Mouse (Mus musculus) left cerebral cortex, postnatal 4 days (tissue): ENCODE data around the gene Bhlhe41. TPM values are rescaled to one million over a fixed set of nuclear protein-coding genes. Genes with fewer than 3 reads are reported as not detected.
A peak's percentile ranks its signal among the peaks of the same experiment; 100 is the strongest.

ENCODE experiments used
- DNase-seq: peaks from one replicate; pipeline ENCODE4 v3.0.0-alpha.2; 2022
- intact Hi-C: fragments of 180-260 bp; cut with DNase I; formaldehyde crosslinking; loops from one replicate; pipeline ENCODE4 v1.15.1; 2025
- total RNA-seq, 2 experiments: library from RNA; stranded (reverse); gene quantifications; 2 replicates each; pipeline ENCODE4 v1.2.3; 2021

Bhlhe41 gene
- total RNA-seq, 2 experiments from 2014 or later: 5.2 to 6.0 TPM

DNA sequence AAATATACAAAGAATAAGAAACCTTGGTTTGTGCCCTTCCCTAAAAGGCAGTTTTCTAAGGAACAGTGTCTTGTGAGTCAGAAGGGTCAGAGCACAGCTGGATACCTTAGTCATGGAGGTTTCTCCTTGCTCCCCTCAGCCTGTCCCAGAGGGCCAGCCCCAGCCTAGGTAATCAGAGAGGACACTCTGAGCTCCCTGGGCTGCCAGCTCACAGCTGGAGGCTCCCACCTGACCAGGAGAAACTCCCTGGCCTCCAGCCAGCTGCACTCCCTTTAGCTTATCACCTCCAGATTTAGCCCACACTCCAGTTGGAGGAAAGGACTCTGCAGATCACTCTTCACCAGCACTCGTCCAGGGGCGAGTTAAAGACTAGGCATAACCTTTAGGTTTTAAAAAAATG is 14.6 kb downstream of the Bhlhe41 start:
- intact Hi-C loops: no loop called here
- no peak for DNase-seq

DNA sequence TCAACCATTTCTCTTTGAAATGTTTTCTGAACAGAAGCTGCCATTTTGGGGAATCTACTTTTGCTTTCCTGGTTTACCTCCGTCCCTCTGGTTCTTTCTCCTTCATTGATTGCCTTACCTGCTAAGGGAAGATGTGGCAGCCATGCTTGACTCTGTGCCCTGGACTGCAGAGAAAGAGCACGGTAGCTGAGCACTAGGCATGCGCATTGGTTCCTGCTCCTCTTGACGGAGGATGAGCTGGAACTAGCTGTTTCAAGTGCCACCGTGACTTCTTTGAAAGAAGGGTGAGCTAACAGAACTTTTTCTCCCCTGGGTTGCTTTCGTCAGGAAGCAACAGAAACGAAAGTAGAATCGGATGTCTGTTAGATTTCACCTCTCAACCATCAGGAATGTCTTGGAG is 17.7 kb downstream of the Bhlhe41 start:
- intact Hi-C loops: no loop called here
- DNase-seq: no peak

DNA sequence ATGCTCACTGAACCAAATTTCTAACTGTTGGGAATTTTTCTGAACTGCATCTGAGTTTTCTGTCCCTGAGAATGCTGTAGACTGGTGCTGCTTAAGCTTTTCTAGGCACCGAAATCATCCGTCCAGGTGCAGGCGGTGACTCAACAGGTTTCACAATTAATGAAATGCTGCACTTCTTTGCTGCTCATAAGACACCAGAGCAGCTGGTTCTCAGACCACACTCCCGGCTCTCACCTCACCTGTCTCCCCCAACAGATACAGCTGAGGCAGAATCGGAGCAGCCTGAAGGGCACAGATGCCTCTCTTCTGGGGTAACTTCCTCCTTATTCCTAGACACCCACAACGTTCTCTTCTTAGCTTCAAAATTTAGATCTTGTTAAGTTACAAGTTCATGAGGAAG is 18.4 kb downstream of the Bhlhe41 start:
- DNase-seq: no peak
- intact Hi-C loops: no loop called here

DNA sequence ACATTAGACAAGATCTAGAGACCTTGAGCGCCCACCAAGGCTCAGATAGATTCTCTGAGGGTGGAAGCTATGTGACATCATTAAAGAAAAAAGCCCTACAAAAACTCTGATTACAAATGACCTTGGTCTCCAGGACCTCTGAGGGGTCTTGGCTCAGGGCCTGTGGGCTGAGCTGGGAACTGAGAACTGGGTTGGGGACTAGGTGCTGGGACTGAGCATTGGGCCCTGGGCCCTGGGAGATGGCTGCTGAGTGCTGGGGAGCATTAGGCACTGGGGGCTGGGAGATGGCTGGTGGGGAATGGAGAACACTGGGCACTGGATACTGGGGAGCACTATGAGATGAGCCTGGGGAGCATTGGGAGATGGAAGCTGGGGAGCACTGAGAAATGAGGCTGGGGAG is 19.3 kb downstream of the Bhlhe41 start:
- DNase-seq: no peak
- intact Hi-C loops: no loop called here

DNA sequence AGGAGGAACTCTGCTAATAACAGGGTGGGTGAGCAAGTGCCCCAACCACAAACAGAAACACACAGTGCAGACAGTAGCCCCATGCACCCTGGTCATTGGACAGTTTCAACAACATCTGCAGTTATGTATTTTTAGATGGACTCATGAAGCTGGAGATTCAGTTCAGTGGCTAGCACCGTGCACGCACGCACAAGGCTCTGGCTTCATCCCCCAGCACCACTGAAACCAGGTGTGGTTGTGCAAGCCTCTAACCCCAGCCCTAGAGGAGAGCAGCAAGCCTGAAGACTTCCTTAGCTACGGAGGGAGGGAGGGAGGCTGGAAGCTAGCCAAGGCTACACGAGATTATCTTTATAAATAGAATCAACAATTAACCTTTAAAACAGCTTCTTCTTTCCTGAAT is 19.7 kb downstream of the Bhlhe41 start:
- intact Hi-C loops: no loop called here
- DNase-seq: no peak

DNA sequence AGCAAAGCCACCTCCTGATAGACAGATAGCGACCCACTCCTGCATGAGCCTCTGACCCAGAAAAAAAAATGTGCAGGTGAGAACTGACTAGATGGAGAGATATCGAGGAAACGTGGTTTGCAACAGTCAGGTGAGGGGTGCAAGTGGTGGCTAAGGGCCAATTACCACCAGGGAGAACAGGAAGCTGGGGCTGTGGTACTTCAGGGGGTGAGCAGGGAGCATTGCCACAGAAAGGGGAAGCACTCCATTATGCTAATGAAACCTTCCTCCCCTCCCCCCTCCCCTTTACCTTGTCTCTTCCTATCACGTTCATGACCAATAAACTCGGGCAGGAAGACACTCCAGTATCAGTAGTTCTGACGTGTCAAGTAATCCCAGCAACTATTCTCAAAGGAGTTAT is 30.0 kb downstream of the Bhlhe41 start:
- no peak for DNase-seq
- intact Hi-C loops: loop anchor here (10.0 kb wide), 1 partner anchor 569 kb away; no protein-coding TSS in a partner anchor

DNA sequence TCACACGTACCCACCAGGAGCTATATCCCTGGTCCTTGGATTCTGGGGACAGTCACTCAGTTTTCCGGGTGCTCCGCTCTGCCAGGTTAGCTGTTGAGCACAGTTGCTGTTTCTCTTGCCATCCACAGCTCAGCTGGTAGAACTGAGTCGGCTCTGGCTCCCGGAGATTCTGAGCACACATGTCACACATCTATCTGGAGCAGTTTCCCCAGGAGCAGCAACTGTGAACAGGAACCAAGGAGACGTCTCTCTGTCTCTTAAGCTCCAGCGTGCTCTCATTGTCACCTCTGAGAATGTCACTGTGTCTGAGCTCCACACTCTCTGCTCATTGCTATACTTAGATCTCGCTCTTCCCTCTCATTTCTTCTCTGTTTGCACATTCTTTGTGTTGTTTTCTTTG is 32.4 kb downstream of the Bhlhe41 start:
- intact Hi-C loops: loop anchor here (10.0 kb wide), 1 partner anchor 572 kb away; no protein-coding TSS in a partner anchor
- no peak for DNase-seq

DNA sequence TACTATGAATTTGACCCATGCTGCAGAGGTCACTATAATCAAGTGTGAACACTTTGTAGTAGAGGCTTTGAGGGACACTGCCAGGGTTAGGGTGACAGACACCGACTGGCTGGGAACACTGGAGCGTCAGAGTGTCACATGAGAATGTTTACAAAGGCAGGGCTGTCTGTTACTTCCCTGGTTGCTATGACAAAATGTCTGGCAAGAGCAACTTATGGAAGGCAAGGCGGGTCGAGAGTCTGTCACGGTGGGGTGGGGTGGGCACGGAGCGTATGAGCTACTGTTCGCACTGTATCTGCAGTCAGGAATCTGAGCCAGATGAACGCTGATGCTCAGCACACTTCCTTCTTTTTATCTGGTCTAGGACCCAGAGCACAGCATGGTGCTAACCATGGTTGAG is 34.7 kb downstream of the Bhlhe41 start:
- intact Hi-C loops: loop anchor here (10.0 kb wide), 1 partner anchor 574 kb away; no protein-coding TSS in a partner anchor

DNA sequence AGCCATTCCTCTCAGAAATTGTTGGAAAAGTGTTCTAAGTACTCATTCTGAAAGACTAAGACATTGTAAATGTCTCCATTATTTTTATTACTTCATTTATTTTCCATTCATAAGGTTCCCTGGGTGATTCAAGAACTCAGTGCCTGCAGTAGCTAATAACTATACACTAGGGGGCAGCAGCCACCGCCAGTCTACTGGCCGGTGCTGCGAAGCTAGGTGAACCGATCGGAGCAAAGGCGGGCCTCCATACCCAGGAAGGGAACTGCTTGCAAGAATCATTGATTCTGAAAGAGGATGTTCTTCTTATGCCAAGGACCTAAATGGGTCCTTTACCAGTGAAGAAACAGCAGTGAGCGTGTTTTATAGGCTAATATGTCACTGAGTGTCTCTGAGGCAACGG is 35.2 kb downstream of the Bhlhe41 start:
- DNase-seq: peak; percentile 77
- intact Hi-C loops: loop anchor here (10.0 kb wide), 1 partner anchor 575 kb away; no protein-coding TSS in a partner anchor

More for the DNA sequence above, 34.7 kb downstream of the Bhlhe41 start:
- DNase-seq: no peak

DNA sequence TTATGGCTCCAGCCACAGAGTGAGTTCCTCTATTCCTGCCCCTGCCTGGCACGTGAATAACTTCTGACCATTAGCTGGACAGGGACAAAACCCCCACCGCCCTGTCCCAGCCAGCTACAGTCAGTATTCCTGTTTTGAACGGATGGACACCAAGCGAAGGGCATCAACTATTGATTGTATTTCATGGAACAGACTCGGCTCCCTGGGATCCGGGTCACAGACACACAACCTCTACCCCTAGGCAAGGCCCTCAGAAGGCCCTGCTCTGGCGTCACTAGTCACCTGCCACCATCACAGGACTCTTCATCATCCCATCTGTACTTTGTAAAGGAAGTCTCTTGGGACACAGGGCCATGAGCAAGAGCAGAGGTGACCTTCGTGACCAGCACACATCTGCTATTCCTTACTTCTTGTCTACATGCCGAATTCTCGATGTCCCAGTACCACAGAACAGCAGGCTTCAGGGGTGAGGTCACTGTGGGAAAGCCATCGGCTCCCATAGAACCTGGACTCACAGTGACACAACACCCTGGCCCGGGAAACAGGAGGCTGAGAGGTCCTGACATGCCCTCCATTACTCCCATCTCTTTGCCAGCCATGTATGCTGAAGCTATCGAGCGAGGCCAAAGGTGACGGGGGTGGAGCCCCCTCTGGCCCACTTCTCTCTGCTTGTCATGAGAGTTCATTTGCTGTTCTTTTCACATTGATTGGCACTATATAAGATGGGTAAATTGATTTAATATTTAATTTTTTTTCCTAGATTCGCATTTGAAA is 36.1 kb downstream of the Bhlhe41 start:
- DNase-seq: no peak
- intact Hi-C loops: loop anchor here (2.0 kb wide), 1 partner anchor 444 kb away; no protein-coding TSS in a partner anchor

DNA sequence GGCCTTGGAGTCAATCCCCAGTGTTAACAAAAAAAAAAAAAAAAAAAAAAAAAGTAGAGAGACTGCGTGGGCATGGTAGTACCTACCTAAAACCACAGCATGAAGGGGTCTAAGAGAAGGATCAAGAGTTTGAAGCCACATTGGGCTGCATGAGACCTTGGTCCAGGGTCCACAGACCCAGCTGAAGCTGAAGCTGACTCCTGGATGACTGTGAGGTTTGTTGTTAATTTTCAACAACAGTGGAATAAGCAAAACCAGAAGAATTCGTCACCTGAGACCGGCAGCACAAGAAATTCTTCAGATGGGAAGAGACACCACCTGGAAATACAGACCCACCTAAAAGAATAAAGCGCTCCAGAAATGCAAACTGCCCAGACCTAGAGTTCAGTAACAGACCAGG is 39.1 kb downstream of the Bhlhe41 start:
- intact Hi-C loops: no loop called here
- no peak for DNase-seq

DNA sequence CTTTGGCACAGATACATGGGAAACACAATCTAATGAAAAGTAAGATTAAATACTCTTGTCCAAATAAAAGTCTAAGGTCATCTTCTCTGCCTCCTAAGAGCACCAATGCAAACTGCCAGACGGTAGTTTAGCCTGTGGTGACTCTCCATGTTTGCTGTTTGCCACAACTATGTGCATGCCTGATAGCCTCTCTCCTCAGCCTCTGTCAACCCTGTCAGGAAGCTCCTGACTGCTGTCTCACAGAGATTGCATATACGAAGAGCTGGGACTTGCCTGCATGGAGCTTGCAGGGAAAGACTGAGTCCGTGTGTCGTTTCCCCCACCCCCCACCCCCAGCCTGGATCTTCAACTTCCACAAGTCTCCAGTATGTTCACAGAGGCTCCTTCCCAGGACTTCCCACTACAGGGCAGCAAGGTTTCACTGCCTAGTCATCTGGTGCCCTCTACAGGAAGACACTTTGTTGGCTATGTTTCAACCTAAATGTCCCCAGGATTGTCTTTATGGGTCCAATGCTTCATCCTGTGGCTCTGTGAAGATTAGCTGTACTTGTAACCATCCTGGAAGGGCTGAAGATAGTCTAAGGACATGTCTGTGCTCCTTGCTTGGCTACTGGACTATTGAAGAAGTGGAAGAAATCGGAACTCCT is 41.6 kb downstream of the Bhlhe41 start:
- intact Hi-C loops: no loop called here
- DNase-seq: peak; percentile 35

DNA sequence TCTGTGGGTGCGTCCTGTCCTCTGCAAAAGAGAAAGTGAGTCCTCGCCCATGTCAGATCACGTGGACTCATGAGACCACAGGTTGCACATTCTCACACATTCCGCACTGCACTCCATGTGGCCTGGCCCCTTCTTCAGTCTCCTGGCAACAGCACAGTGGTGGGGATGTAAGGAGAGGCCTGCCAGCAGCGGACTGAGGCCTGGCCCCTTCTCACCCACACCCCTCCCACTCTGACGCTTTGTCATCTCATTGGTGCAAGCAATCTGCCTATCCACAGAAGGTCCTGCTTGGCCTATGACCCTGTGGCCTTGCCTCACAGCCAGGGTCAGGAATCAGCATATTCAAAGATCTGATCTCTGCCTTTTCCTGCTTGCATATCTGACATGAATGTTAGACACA is 42.3 kb downstream of the Bhlhe41 start:
- DNase-seq: no peak
- intact Hi-C loops: no loop called here

DNA sequence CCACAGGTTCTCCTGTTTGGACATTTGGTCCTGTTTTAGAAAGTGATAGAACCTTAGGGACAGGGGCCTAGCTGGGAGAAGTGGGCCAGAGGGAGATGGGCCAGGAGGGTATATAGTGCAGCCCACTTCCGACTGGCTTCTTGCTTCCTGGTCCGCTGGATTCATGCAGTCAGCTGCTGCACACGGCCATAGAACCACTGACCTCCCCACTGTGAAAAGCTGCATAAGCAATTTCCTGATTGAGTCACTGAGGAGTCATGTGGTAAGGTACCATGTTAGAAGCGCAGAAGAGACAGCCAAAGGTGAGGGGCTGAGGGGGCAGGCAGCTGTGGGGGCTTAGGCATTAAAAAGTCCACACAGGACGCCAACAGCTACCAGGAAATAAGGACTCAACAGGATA is 43.1 kb downstream of the Bhlhe41 start:
- DNase-seq: no peak
- intact Hi-C loops: no loop called here

DNA sequence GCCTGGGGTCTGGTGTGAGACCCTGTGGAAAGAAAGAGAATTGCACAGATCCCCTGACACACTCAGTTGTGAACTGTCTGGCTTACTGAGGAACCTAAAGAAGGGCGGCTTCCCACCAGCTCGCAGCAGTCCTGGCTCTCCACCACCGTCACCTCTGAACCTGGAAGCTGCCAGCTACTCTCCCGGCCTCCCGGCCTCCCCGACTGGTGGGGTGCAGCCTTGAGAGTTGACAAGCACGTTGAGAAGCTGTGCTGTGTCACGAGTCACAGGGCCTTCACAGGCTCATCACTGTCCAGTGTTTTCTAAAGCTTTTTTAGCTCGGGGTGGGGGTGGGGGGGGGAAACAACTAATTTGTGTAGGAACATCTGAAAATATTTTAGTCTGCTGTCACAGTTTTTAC is 46.2 kb downstream of the Bhlhe41 start:
- intact Hi-C loops: loop anchor here (10.0 kb wide), 1 partner anchor 384 kb away; no protein-coding TSS in a partner anchor
- no peak for DNase-seq

DNA sequence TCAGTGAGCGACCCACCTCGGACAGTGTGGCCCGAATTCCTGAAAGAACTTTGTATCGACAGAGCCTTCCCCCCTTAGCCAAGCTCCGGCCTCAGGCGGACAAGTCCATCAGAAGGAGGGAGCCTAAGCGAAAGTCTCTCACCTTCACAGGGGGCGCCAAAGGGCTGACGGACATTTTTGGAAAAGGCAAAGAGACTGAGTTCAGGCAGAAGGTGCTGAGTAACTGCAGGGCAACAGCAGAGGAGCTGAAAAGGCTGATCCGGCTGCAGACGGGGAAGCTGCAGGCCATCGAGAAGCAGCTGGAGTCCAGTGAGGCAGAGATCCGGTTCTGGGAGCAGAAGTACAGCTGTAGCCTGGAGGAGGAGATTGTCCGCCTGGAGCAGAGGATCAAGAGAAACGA is 50.2 kb downstream of the Bhlhe41 start:
- peak; percentile 34 for DNase-seq
- intact Hi-C loops: loop anchor here (10.0 kb wide), 1 partner anchor 380 kb away; no protein-coding TSS in a partner anchor

DNA sequence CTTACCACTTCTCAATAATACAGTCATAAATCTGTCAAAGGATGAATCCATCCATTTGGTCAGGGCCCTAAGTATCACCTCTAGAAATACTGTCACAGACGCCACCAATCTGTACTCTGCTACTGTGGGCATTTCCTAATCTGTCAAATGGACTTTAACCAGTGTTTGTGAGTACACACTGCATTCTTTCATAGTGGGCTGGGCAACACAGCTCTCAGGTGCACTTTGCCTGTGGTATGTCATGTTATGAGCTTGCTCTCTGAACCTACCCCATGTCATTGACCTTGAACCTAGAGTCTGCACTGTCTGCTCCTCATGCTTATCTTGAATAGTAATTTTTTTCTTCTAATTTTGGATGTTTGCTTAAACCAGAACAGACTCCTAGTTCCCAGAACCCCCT is 54.2 kb downstream of the Bhlhe41 start:
- no peak for DNase-seq
- intact Hi-C loops: loop anchor here (10.0 kb wide), 1 partner anchor 376 kb away; no protein-coding TSS in a partner anchor

DNA sequence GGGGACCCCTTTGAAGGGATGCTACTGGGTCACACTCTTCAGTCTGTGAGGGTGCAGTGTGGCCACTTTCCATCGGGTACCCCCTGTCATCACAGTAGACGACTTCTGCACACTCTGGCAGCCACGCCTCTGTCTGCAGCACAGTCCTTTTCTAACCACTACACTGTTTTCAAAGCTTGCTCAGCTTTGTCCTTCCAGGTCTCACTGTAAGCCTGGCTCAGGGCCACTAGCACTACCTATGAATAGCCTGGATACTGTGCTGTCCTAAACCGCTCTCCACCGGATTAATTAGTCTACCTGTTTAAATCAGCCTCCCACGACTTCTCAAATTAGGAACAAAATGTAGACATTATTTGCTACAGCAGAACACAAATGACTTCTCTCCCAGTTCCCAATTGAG is 55.3 kb downstream of the Bhlhe41 start:
- no peak for DNase-seq
- intact Hi-C loops: loop anchor here (10.0 kb wide), 1 partner anchor 375 kb away; no protein-coding TSS in a partner anchor

DNA sequence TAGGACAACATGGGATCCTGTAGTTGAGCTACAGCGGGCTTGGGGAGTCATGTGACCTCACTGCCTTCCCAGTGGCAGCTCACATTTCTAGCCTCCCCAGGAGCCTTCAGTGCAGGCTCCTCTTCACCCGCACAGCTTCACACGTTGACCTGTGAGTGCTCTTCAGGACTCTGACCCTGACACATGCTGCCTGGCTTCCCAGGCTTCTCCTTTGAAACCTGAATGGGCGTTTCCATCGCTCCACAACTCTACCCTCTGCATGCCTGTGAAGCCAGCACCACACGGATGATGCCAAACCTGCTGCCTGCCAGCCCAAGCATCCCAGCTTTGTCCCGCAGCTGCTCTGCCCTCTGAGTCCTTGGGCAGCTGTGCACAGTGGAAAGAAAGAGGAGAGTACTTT is 55.8 kb downstream of the Bhlhe41 start:
- no peak for DNase-seq
- intact Hi-C loops: no loop called here
